Mouse (Mus musculus) heart, postnatal 0 days (tissue): ENCODE measurements around the gene Moap1.

ENCODE experiments used
- CTCF ChIP-seq: IDR thresholded peaks from 2 replicates; pipeline ENCODE4 v1.5.1; 2016; ENCODE audit warnings: antibody characterized with exemption, control low read depth, low read depth
- EP300 ChIP-seq: IDR thresholded peaks from 2 replicates; pipeline ENCODE4 v1.6.1; 2016; ENCODE audit warnings: antibody characterized with exemption, low read depth

DNA sequence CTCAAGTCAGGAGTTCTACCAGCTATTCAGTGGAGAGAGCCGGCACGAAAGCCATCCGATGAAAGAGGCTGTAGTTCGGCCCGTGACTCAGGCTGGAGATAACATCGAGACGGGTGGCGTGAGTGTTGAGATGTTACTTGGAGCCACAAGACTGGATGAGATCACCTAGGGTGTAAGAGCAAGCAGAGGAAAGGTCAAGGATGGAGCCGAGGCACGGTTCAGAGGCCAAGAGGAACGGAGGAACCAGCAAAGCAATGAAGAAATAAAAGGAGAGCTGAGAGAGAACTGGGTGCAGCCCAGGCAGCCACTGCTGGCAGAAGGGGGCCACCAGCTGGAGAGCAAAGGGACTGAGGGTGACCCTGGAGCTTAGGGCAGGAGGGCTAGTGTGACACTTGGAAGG lies 35.2 kb downstream of the Moap1 start:
- peak; percentile 59 for TF ChIP-seq CTCF
- TF ChIP-seq EP300: no peak
